Mouse (Mus musculus) thymus, adult 2 months (tissue): ENCODE measurements around the gene Kdelr1.

ENCODE experiments used
- CTCF ChIP-seq: fragments of 200-500 bp; IDR thresholded peaks from 2 replicates; pipeline ENCODE4 v1.5.1; 2012; ENCODE audit warnings: mild to moderate bottlenecking, control low read depth, low read length, moderate library complexity, borderline replicate concordance; ENCODE audit not compliant: control insufficient read depth, poor library complexity, insufficient read depth; ENCODE audit errors: extremely low read depth
- POLR2A ChIP-seq: fragments of 200-500 bp; IDR thresholded peaks from 2 replicates; pipeline ENCODE4 v1.6.1; 2012; ENCODE audit warnings: mild to moderate bottlenecking, low read length, control low read depth, moderate library complexity; ENCODE audit not compliant: control insufficient read depth, poor library complexity, insufficient read depth; ENCODE audit errors: extremely low read depth

- TF ChIP-seq CTCF (no peak), POLR2A (no peak)
These were observed 29.0 kb downstream of the Kdelr1 start for GRCm38 (mm10) chr7:45901562-45901961.
